Mouse (Mus musculus) right cerebral cortex, postnatal 36 days (tissue): ENCODE data around the gene Cds1.

Source experiments
- DNase-seq, 2 experiments: peaks; one replicate each; pipeline ENCODE4 v3.0.0; 2022; ENCODE audit warnings: low spot score in 2 of 2, mixed read lengths in 1 of 2

Cds1 gene

DNA sequence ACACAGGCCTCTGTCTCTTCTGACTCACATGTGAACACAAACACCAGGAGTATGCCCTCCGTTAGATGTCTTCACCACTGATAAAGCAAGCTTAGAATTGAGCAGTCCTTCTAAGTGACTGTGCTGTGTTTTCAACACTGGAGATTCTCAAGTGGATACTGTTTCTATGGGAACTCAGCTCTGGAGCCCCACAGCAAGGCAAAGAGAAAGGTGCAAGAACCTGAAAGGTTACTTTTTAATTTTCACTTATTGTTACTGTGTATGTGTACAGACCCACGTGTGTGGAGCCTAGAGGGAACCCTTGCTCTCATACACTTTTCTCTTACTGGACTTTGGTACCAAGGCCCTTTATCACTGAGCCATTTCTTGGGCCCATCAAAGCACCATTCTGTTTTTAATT, 101.8 kb downstream of the Cds1 start:
- no peak for DNase-seq
